23 mouse cellular contexts compared by ENCODE assay signal in the genomic region with DNA sequence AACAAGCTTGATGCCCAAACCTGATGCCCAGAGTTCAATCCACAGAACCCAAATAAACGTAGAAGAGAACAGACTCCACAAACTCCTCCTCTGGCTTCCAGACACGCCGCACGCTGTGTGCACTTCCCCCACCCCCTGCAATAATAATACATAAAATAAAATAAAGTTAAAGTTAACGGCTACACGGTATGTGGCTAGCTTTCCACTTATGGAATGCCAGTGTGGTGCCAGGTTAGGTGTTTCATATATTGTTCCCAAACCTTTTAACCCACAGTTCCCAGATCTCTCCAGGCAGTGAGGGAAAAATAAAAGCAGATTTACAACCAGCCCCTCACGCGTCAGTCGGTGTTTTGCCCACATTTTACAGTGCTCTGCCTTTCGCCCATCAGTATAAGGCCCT.
DNase-seq lines count a peak whose midpoint lies in the region; ATAC-seq lines count a peak whose summit lies in the region.
"Had no signal": no experiment of that assay in that cellular context is flagged by ENCODE, and none has a peak within 500 bp of the region (broad histone marks: within the 10 kb centered on the region; RNA-seq: fewer than 3 reads in every experiment).

No protein-coding gene starts in this region.

- H3K27me3 ChIP-seq in embryonic facial prominence, embryonic 12.5 days, result no peaks in the 10 kb centered on the region
- no peaks in the 10 kb centered on the region for H3K27me3 ChIP-seq in limb, embryonic 10.5 days (ENCODE audit: low read depth, poor library complexity, severe bottlenecking)
- no peaks in the 10 kb centered on the region; the same call in 1 of the 2 replicates for H3K27me3 ChIP-seq in limb, embryonic 13.5 days
- H3K27me3 ChIP-seq: forebrain, embryonic 15.5 days; heart, embryonic 13.5 days had no signal

- 69% methylated on average over 10 of the region's 10 CpGs for WGBS in embryonic facial prominence, embryonic 12.5 days
- 63% methylated on average over 10 of the region's 10 CpGs for WGBS in limb, embryonic 10.5 days
- 18% methylated on average over 10 of the region's 10 CpGs for WGBS in limb, embryonic 13.5 days

- H3K27ac ChIP-seq in embryonic facial prominence, embryonic 12.5 days, result peak overlapping the region; percentile 25; the same call in 1 of the 2 replicates
- H3K27ac ChIP-seq in limb, embryonic 10.5 days, result peak overlapping the region; percentile 80
- peak overlapping the region; percentile 91 for H3K27ac ChIP-seq in limb, embryonic 13.5 days
- H3K27ac ChIP-seq: forebrain, embryonic 15.5 days; heart, adult 2 months; heart, embryonic 10.5 days; heart, embryonic 13.5 days; hindbrain, embryonic 14.5 days; hindbrain, postnatal 0 days had no signal

- no peak for DNase-seq in limb, embryonic 10.5 days (ENCODE audit: low spot score)
- no peak for DNase-seq in gastrocnemius, adult 8-10 months (ENCODE audit: low spot score in 2 of 2)
- no peak for DNase-seq in layer of hippocampus, postnatal 25 days (ENCODE audit: extremely low spot score in 1 of 2, low spot score in 1 of 2)
- DNase-seq in adrenal gland, postnatal 36 days, result no peak
- DNase-seq: adrenal gland, adult 2 months; adrenal gland, postnatal 14 days; cerebellum, adult 18-20 months; cerebellum, adult 9-10 months; cerebellum, postnatal 14 days; gastrocnemius, postnatal 10 days; gastrocnemius, postnatal 36 days; heart, adult 2 months; heart, postnatal 14 days; heart, postnatal 4 days had no signal

- H3K4me2 ChIP-seq in embryonic facial prominence, embryonic 12.5 days (replicated peaks), result no peak overlapping the region
- peak overlapping the region; percentile 46 for H3K4me2 ChIP-seq in limb, embryonic 13.5 days (replicated peaks)
- H3K4me2 ChIP-seq: forebrain, embryonic 15.5 days; heart, embryonic 13.5 days; hindbrain, embryonic 14.5 days had no signal

- H3K9ac ChIP-seq in embryonic facial prominence, embryonic 12.5 days, result no peak overlapping the region
- no peak overlapping the region for H3K9ac ChIP-seq in limb, embryonic 13.5 days
- H3K9ac ChIP-seq: forebrain, embryonic 15.5 days; heart, embryonic 13.5 days; hindbrain, embryonic 14.5 days had no signal

- no peak overlapping the region for H3K4me3 ChIP-seq in embryonic facial prominence, embryonic 12.5 days
- H3K4me3 ChIP-seq in limb, embryonic 10.5 days, result no peak overlapping the region
- no peak overlapping the region for H3K4me3 ChIP-seq in limb, embryonic 13.5 days
- H3K4me3 ChIP-seq: forebrain, embryonic 15.5 days; heart, adult 2 months; heart, embryonic 10.5 days; heart, embryonic 13.5 days had no signal

- no peaks in the 10 kb centered on the region for H3K9me3 ChIP-seq in embryonic facial prominence, embryonic 12.5 days
- no peaks in the 10 kb centered on the region for H3K9me3 ChIP-seq in limb, embryonic 10.5 days (replicated peaks)
- no peaks in the 10 kb centered on the region for H3K9me3 ChIP-seq in limb, embryonic 13.5 days
- H3K9me3 ChIP-seq: forebrain, embryonic 15.5 days; heart, embryonic 10.5 days; heart, embryonic 13.5 days had no signal

- no peak for ATAC-seq in embryonic facial prominence, embryonic 12.5 days (ENCODE audit: insufficient number of reproducible peaks, insufficient read depth, low FRiP score, low TSS enrichment)
- ATAC-seq in limb, embryonic 13.5 days (ENCODE audit: low FRiP score, low read depth), result peak; percentile 85
- ATAC-seq: CD4-positive, CD25-positive, alpha-beta regulatory T cell, adult 4 months; forebrain, embryonic 15.5 days; hindbrain, postnatal 0 days; inflammation-experienced regulatory T-cells, adult 6 months had no signal

- no peaks in the 10 kb centered on the region for H3K36me3 ChIP-seq in embryonic facial prominence, embryonic 12.5 days
- H3K36me3 ChIP-seq in limb, embryonic 10.5 days, result no peaks in the 10 kb centered on the region
- H3K36me3 ChIP-seq in limb, embryonic 13.5 days, result no peaks in the 10 kb centered on the region
- H3K36me3 ChIP-seq: forebrain, embryonic 15.5 days; heart, embryonic 10.5 days; heart, embryonic 13.5 days had no signal

- peaks cover 29% of the 10 kb centered on the region for H3K4me1 ChIP-seq in embryonic facial prominence, embryonic 12.5 days
- H3K4me1 ChIP-seq in limb, embryonic 10.5 days, result peaks cover 61% of the 10 kb centered on the region
- peaks cover 63% of the 10 kb centered on the region for H3K4me1 ChIP-seq in limb, embryonic 13.5 days
- H3K4me1 ChIP-seq: forebrain, embryonic 15.5 days had no signal

Comparison
In these comparisons a context has a peak if more than half of its experiments do, and no peak if none do; other contexts are left out.
1. H3K27ac ChIP-seq: peak in every context shown above with its lines; median percentile 91 in limb, embryonic 13.5 days; 80 in limb, embryonic 10.5 days; 25 in embryonic facial prominence, embryonic 12.5 days.